ENCODE assay signal across 8 mouse cellular contexts in the genomic region with DNA sequence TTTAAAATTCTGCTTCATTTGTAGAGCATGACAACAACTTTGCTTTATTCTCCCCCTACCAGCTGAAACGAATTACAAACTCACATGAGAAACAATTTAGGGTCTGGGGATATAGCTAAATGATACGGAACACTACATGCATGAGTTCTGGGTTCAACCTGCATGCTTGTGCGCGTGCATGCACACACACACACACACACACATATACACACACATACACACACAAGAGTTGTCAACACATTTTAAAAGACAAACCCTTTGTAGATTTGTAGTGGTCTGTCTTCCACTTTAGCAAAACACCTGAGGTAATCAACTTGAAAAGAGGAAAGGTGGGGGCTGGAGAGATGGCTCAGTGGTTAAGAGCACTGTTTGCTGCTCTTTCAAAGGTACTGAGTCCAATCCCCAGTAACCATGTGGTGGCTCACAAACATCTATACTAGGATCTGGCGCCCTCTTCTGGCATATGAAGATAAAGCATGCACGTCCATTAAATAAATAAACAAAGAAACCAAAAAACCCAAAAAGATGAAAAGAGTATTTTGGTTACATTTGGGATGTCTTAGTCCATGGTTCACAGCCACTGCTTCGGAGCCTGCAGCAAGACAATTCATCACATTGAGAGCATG. TPM values are rescaled to one million over a fixed set of nuclear protein-coding genes. Genes with fewer than 3 reads are reported as not detected.
DNase-seq lines count a peak whose midpoint lies in the region; ATAC-seq and TF ChIP-seq lines count a peak whose summit lies in the region.

No protein-coding gene starts in this region.

- ATAC-seq in hindbrain, embryonic 12.5 days (ENCODE audit: low FRiP score) = no peak

- H3K27ac ChIP-seq in hindbrain, embryonic 10.5 days = no peak overlapping the region
- H3K27ac ChIP-seq in hindbrain, embryonic 12.5 days = no peak overlapping the region
- H3K27ac ChIP-seq in MEL (ENCODE audit: control insufficient read depth, low read depth, low read length) = no peak overlapping the region

- no peaks in the 10 kb centered on the region for H3K36me3 ChIP-seq in hindbrain, embryonic 10.5 days
- no peaks in the 10 kb centered on the region for H3K36me3 ChIP-seq in hindbrain, embryonic 12.5 days
- H3K36me3 ChIP-seq in MEL (ENCODE audit: control insufficient read depth in 1 of 2, insufficient read depth in 2 of 2, low read length in 2 of 2) = no peaks in the 10 kb centered on the region

- no peak overlapping the region for H3K4me2 ChIP-seq in hindbrain, embryonic 12.5 days (replicated peaks)

- DNase-seq in hindbrain, embryonic 10.5 days (ENCODE audit: low spot score) = peak; percentile 42
- peak; percentile 74 for DNase-seq in MEL (ENCODE audit: low read depth, low spot score)
- peak; percentile 31 to 70 for DNase-seq in cerebellum, postnatal 36 days
- peak; percentile 43 for DNase-seq in gastrocnemius, postnatal 14 days
- peak; percentile 67 to 73 for DNase-seq in kidney, postnatal 4 days
- DNase-seq in lung, postnatal 36 days = peak; percentile 83
- DNase-seq in spleen, postnatal 4 days (ENCODE audit: low spot score in 2 of 2) = peak; percentile 42 to 70

- no peak overlapping the region for H3K4me3 ChIP-seq in hindbrain, embryonic 10.5 days
- H3K4me3 ChIP-seq in hindbrain, embryonic 12.5 days = no peak overlapping the region
- H3K4me3 ChIP-seq in MEL (ENCODE audit: control insufficient read depth in 1 of 2, insufficient read depth in 1 of 2, low read depth in 2 of 2, low read length in 2 of 2) = no peak overlapping the region

- intact Hi-C loops in gastrocnemius, postnatal 14 days (cut with DNase I; ENCODE audit: low total_unique reads) = loop anchor here (5.0 kb wide), 1 partner anchor 216 kb away; no protein-coding TSS in a partner anchor

- no peaks in the 10 kb centered on the region for H3K9me3 ChIP-seq in hindbrain, embryonic 10.5 days
- no peaks in the 10 kb centered on the region for H3K9me3 ChIP-seq in hindbrain, embryonic 12.5 days (replicated peaks)
- H3K9me3 ChIP-seq in MEL (replicated peaks; ENCODE audit: insufficient read depth, low read length) = no peaks in the 10 kb centered on the region

- no peak overlapping the region for H3K9ac ChIP-seq in hindbrain, embryonic 12.5 days
- H3K9ac ChIP-seq in MEL (ENCODE audit: control insufficient read depth, low read depth, low read length, poor library complexity, severe bottlenecking) = no peak overlapping the region

- WGBS in hindbrain, embryonic 10.5 days = 57% methylated on average over 7 of the region's 7 CpGs
- 60% methylated on average over 7 of the region's 7 CpGs for WGBS in hindbrain, embryonic 12.5 days

- H3K79me2 ChIP-seq in MEL (ENCODE audit: control insufficient read depth, insufficient read depth, low read length, poor library complexity) = no peaks in the 10 kb centered on the region

- no peak for TF ChIP-seq POLR2A in MEL (IDR thresholded peaks at IDR 0.05; ENCODE audit: control insufficient read depth in 1 of 2, insufficient read depth in 1 of 2, low read depth in 1 of 2, low read length in 2 of 2, poor library complexity in 1 of 2)

- no peaks in the 10 kb centered on the region for H3K27me3 ChIP-seq in hindbrain, embryonic 10.5 days (ENCODE audit: insufficient read depth, poor library complexity, severe bottlenecking)
- H3K27me3 ChIP-seq in hindbrain, embryonic 12.5 days = no peaks in the 10 kb centered on the region
- H3K27me3 ChIP-seq in MEL (ENCODE audit: control insufficient read depth in 1 of 2, insufficient read depth in 2 of 2, low read length in 2 of 2) = peaks cover 0 to 2% of the 10 kb centered on the region in 2 experiments; a peak in 3 of 4 replicates

- H3K4me1 ChIP-seq in hindbrain, embryonic 10.5 days (replicated peaks) = no peaks in the 10 kb centered on the region
- no peaks in the 10 kb centered on the region for H3K4me1 ChIP-seq in hindbrain, embryonic 12.5 days
- H3K4me1 ChIP-seq in MEL (ENCODE audit: control insufficient read depth in 1 of 2, insufficient read depth in 2 of 2, low read length in 2 of 2) = no peaks in the 10 kb centered on the region

- no peak for TF ChIP-seq EP300 in MEL (IDR thresholded peaks at IDR 0.05; ENCODE audit: low read depth in 1 of 2, low read length in 2 of 2)

- TF ChIP-seq CTCF in MEL (IDR thresholded peaks at IDR 0.05 in 2 of 3, conservative IDR thresholded peaks at IDR 0.05 in 1 of 3; ENCODE audit: control insufficient read depth in 1 of 3, insufficient read depth in 1 of 3, low read depth in 2 of 3, low read length in 3 of 3, poor library complexity in 1 of 3, severe bottlenecking in 1 of 3) = peak; percentile 51 to 86 (median 64)

- peak; percentile 83 for TF ChIP-seq RAD21 in MEL (IDR thresholded peaks at IDR 0.05; ENCODE audit: low read depth, low read length)

TF ChIP-seq in MEL, 35 proteins besides CTCF, POLR2A, EP300 and RAD21:
- TF ChIP-seq MAX (IDR thresholded peaks at IDR 0.05; ENCODE audit: low read length) = no peak
- TF ChIP-seq MYC (IDR thresholded peaks at IDR 0.05; ENCODE audit: low read depth, low read length) = peak; percentile 91; the same call in 1 of the 2 replicates
- peak; percentile 25; the same call in 1 of the 2 replicates for TF ChIP-seq SIN3A (IDR thresholded peaks at IDR 0.05; ENCODE audit: low read length)
- 0 out of 2 replicates have a peak, but pooled peaks have one; percentile 19 for TF ChIP-seq MXI1 (IDR thresholded peaks at IDR 0.05; ENCODE audit: low read depth, low read length)
- TF ChIP-seq MEF2A (IDR thresholded peaks at IDR 0.05; ENCODE audit: extremely low read depth, insufficient replicate concordance, low read depth, low read length, poor library complexity, severe bottlenecking) = no peak
- TF ChIP-seq ZC3H11A (IDR thresholded peaks at IDR 0.05; ENCODE audit: low read depth, low read length) = peak; percentile 79
- peak; percentile 82 for TF ChIP-seq SMC3 (IDR thresholded peaks at IDR 0.05; ENCODE audit: low read depth, low read length)
- no peak for TF ChIP-seq MAFK (IDR thresholded peaks at IDR 0.05; ENCODE audit: borderline replicate concordance, low read depth, low read length)
- no peak for TF ChIP-seq ETS1 (IDR thresholded peaks at IDR 0.05; ENCODE audit: low read depth, low read length)

RNA-seq across cellular contexts. Expression of a gene that starts 13.7 kb away (rescaled TPM):
- polyA plus RNA-seq in hindbrain, embryonic 10.5 days (2016; fragmentation: Nextera tagmentation; extraction: Ambion mirVana) = 19.3 and 49.5 TPM in 2 replicates
- 71.9 and 73.7 TPM in 2 replicates for polyA plus RNA-seq in hindbrain, embryonic 12.5 days (2016; fragmentation: Nextera tagmentation; extraction: Ambion mirVana)
- 0.10 TPM in 1 of 2 replicates, not detected in the other for total RNA-seq in MEL (2012; rRNA removed)
- under 1 TPM in 1 of 2 experiments, not detected in 1; 0.24 TPM for polyA plus RNA-seq in MEL (2012; ENCODE audit: insufficient read depth in 1 of 2, insufficient read length in 2 of 2, low read depth in 1 of 2, low replicate concordance in 2 of 2, missing spikeins in 1 of 2)
- total RNA-seq in gastrocnemius, postnatal 14 days (2021) = 10 to 100 TPM; 14.4 to 15.3 TPM

RNA-seq across cellular contexts. Expression of a gene that starts 22.3 kb away (rescaled TPM):
- 219 and 233 TPM in 2 replicates for polyA plus RNA-seq in hindbrain, embryonic 10.5 days (2016; fragmentation: Nextera tagmentation; extraction: Ambion mirVana)
- 203 and 230 TPM in 2 replicates for polyA plus RNA-seq in hindbrain, embryonic 12.5 days (2016; fragmentation: Nextera tagmentation; extraction: Ambion mirVana)
- 115 and 134 TPM in 2 replicates for total RNA-seq in MEL (2012; rRNA removed)
- polyA plus RNA-seq in MEL (2012; ENCODE audit: insufficient read depth in 1 of 2, insufficient read length in 2 of 2, low read depth in 1 of 2, low replicate concordance in 2 of 2, missing spikeins in 1 of 2) = 100 to 1,000 TPM in 1 of 2 experiments, not detected in 1; 164 TPM
- total RNA-seq in gastrocnemius, postnatal 14 days (2021) = 10 to 100 TPM; 58.5 to 60.1 TPM

RNA-seq across cellular contexts. Expression of a gene that starts 25.7 kb away (rescaled TPM):
- polyA plus RNA-seq in hindbrain, embryonic 10.5 days (2016; fragmentation: Nextera tagmentation; extraction: Ambion mirVana) = 10.8 and 10.9 TPM in 2 replicates
- 6.2 and 7.9 TPM in 2 replicates for polyA plus RNA-seq in hindbrain, embryonic 12.5 days (2016; fragmentation: Nextera tagmentation; extraction: Ambion mirVana)
- total RNA-seq in MEL (2012; rRNA removed) = not detected in 2 replicates
- under 1 TPM in 1 of 2 experiments, not detected in 1; 0.13 TPM for polyA plus RNA-seq in MEL (2012; ENCODE audit: insufficient read depth in 1 of 2, insufficient read length in 2 of 2, low read depth in 1 of 2, low replicate concordance in 2 of 2, missing spikeins in 1 of 2)
- total RNA-seq in gastrocnemius, postnatal 14 days (2021) = 1 to 10 TPM in 1 of 2 experiments, under 1 TPM in 1; 0.95 to 1.0 TPM

RNA-seq across cellular contexts. Expression of a gene that starts 40.9 kb away (rescaled TPM):
- not detected in 2 replicates for polyA plus RNA-seq in hindbrain, embryonic 10.5 days (2016; fragmentation: Nextera tagmentation; extraction: Ambion mirVana)
- polyA plus RNA-seq in hindbrain, embryonic 12.5 days (2016; fragmentation: Nextera tagmentation; extraction: Ambion mirVana) = not detected in 2 replicates
- 0.07 and 0.12 TPM in 2 replicates for total RNA-seq in MEL (2012; rRNA removed)
- not detected for polyA plus RNA-seq in MEL (2012; ENCODE audit: insufficient read depth in 1 of 2, insufficient read length in 2 of 2, low read depth in 1 of 2, low replicate concordance in 2 of 2, missing spikeins in 1 of 2)
- not detected for total RNA-seq in gastrocnemius, postnatal 14 days (2021)

RNA-seq across cellular contexts. Expression of a gene that starts 51.2 kb away (rescaled TPM):
- not detected in 2 replicates for polyA plus RNA-seq in hindbrain, embryonic 10.5 days (2016; fragmentation: Nextera tagmentation; extraction: Ambion mirVana)
- not detected in 2 replicates for polyA plus RNA-seq in hindbrain, embryonic 12.5 days (2016; fragmentation: Nextera tagmentation; extraction: Ambion mirVana)
- total RNA-seq in MEL (2012; rRNA removed) = not detected in 2 replicates
- under 1 TPM in 1 of 2 experiments, not detected in 1; 0.06 TPM for polyA plus RNA-seq in MEL (2012; ENCODE audit: insufficient read depth in 1 of 2, insufficient read length in 2 of 2, low read depth in 1 of 2, low replicate concordance in 2 of 2, missing spikeins in 1 of 2)
- total RNA-seq in gastrocnemius, postnatal 14 days (2021) = not detected

Comparison
In these comparisons a context has a peak if more than half of its experiments do, and no peak if none do; other contexts are left out.
1. RNA of a gene that starts 13.7 kb away (polyA plus RNA-seq): 71.9 to 73.7 TPM in hindbrain, embryonic 12.5 days and 19.3 to 49.5 TPM in hindbrain, embryonic 10.5 days; 0.24 TPM in MEL; every median in the first group is over 10 times any median in the second.
2. Peak in every context shown above with its lines, with median percentiles within 50 percentile points of each other: DNase-seq.